Mouse (Mus musculus): Measurements from ENCODE around the gene Nolc1. TPM values are rescaled to one million over a fixed set of nuclear protein-coding genes. Genes with fewer than 3 reads are reported as not detected.

Gene Nolc1
- total and polyA plus RNA-seq, 3 experiments: 88.0 to 333 (median 96.0) TPM

- dilution Hi-C loops (cut with MboI; ENCODE audit: extremely low pct_ligation_motif_present, extremely low pct_unique_long_range_greater_than_20kb, low sequenced_read_pairs) (no loop called here), in situ Hi-C loops (cut with MboI; ENCODE audit: low pct_ligation_motif_present, low pct_unique_long_range_greater_than_20kb, low sequenced_read_pairs) (no loop called here)
- Histone ChIP-seq H3K4me2 (ENCODE audit: insufficient read depth, low read depth, poor library complexity, severe bottlenecking) (no peak overlapping the region), H3K27ac (ENCODE audit: insufficient read depth, low read depth) (no peak overlapping the region), H3K9me3 (replicated peaks; ENCODE audit: low read length) (peaks cover 5% of the 10 kb centered on the region), H3K4me1 (ENCODE audit: control insufficient read depth in 1 of 2, insufficient read depth in 2 of 2) (no peaks in the 10 kb centered on the region), H3K27me3 (replicated peaks) (no peaks in the 10 kb centered on the region), H3K79me2 (replicated peaks; ENCODE audit: control insufficient read depth, extremely low read depth, insufficient read depth, poor library complexity, severe bottlenecking) (no peaks in the 10 kb centered on the region), H3K9ac (ENCODE audit: insufficient read depth, low read depth) (no peak overlapping the region), H3K4me3 (replicated peaks in 1 of 3; ENCODE audit: low read depth in 2 of 3, low read length in 2 of 3, poor library complexity in 1 of 3) (no peak overlapping the region), H3K36me3 (replicated peaks in 1 of 2; ENCODE audit: control insufficient read depth in 1 of 2, insufficient read depth in 1 of 2, low read length in 1 of 2) (peaks cover 0 to 2% of the 10 kb centered on the region in 2 experiments)
- no peak for DNase-seq (ENCODE audit: extremely low read depth)
- TF ChIP-seq E2F4 (IDR thresholded peaks at IDR 0.05; ENCODE audit: insufficient replicate concordance, low read depth, low read length): no peak
- no peak for TF ChIP-seq BHLHE40 (IDR thresholded peaks at IDR 0.05; ENCODE audit: low read depth, low read length)
- no peak for TF ChIP-seq IRF4 (IDR thresholded peaks at IDR 0.05; ENCODE audit: low read depth, low read length)
- no peak for TF ChIP-seq SIN3A (IDR thresholded peaks at IDR 0.05; ENCODE audit: low read length)
- TF ChIP-seq HCFC1 (IDR thresholded peaks at IDR 0.05; ENCODE audit: low read depth, low read length): no peak
- TF ChIP-seq MAZ (IDR thresholded peaks at IDR 0.05; ENCODE audit: low read depth, low read length): no peak
- TF ChIP-seq JUN (IDR thresholded peaks at IDR 0.05; ENCODE audit: insufficient read depth, low read depth, low read length): no peak
- no peak for TF ChIP-seq ZKSCAN1 (IDR thresholded peaks at IDR 0.05; ENCODE audit: borderline replicate concordance, low read depth, low read length)
- TF ChIP-seq ZMIZ1 (IDR thresholded peaks at IDR 0.05; ENCODE audit: low read depth, low read length): no peak
- no peak for TF ChIP-seq RCOR1 (conservative IDR thresholded peaks at IDR 0.05; ENCODE audit: low read depth, low read length)
- no peak for TF ChIP-seq CHD1 (IDR thresholded peaks at IDR 0.05; ENCODE audit: low read depth, low read length)
- no peak for TF ChIP-seq KAT2A (IDR thresholded peaks at IDR 0.05; ENCODE audit: insufficient replicate concordance, low read length)
- TF ChIP-seq USF1 (IDR thresholded peaks at IDR 0.05; ENCODE audit: low read depth, low read length): no peak
- no peak for TF ChIP-seq PAX5 (IDR thresholded peaks at IDR 0.05; ENCODE audit: low read length)
- no peak for TF ChIP-seq TCF12 (IDR thresholded peaks at IDR 0.05; ENCODE audit: low read depth, low read length)
- no peak for TF ChIP-seq CTCF (conservative IDR thresholded peaks at IDR 0.05 in 1 of 2, IDR thresholded peaks at IDR 0.05 in 1 of 2; ENCODE audit: low read depth in 2 of 2, low read length in 2 of 2)
- no peak for TF ChIP-seq MXI1 (IDR thresholded peaks at IDR 0.05; ENCODE audit: low read depth, low read length)
Observed at GRCm38 (mm10) chr19:46091641-46092040, 16.0 kb downstream of the Nolc1 start.

GRCm38 (mm10) chr19:46094144-46094543, 18.5 kb downstream of the Nolc1 start:
- Histone ChIP-seq H3K4me2 (ENCODE audit: insufficient read depth, low read depth, poor library complexity, severe bottlenecking) (no peak overlapping the region), H3K27me3 (replicated peaks) (peaks cover 2% of the 10 kb centered on the region), H3K9ac (ENCODE audit: insufficient read depth, low read depth) (no peak overlapping the region), H3K79me2 (replicated peaks; ENCODE audit: control insufficient read depth, extremely low read depth, insufficient read depth, poor library complexity, severe bottlenecking) (no peaks in the 10 kb centered on the region), H3K27ac (ENCODE audit: insufficient read depth, low read depth) (no peak overlapping the region), H3K4me1 (ENCODE audit: control insufficient read depth in 1 of 2, insufficient read depth in 2 of 2) (no peaks in the 10 kb centered on the region), H3K36me3 (replicated peaks in 1 of 2; ENCODE audit: control insufficient read depth in 1 of 2, insufficient read depth in 1 of 2, low read length in 1 of 2) (no peaks in the 10 kb centered on the region), H3K9me3 (replicated peaks; ENCODE audit: low read length) (peaks cover 5% of the 10 kb centered on the region), H3K4me3 (replicated peaks in 1 of 3; ENCODE audit: low read depth in 2 of 3, low read length in 2 of 3, poor library complexity in 1 of 3) (no peak overlapping the region)
- in situ Hi-C loops (cut with MboI; ENCODE audit: low pct_ligation_motif_present, low pct_unique_long_range_greater_than_20kb, low sequenced_read_pairs) (no loop called here), dilution Hi-C loops (cut with MboI; ENCODE audit: extremely low pct_ligation_motif_present, extremely low pct_unique_long_range_greater_than_20kb, low sequenced_read_pairs) (no loop called here)
- TF ChIP-seq ZNF384 (IDR thresholded peaks at IDR 0.05; ENCODE audit: low read depth, low read length) (no peak), ZKSCAN1 (IDR thresholded peaks at IDR 0.05; ENCODE audit: borderline replicate concordance, low read depth, low read length) (no peak)
- DNase-seq (ENCODE audit: extremely low read depth): no peak

Measured in CH12.LX (cell line).